8 mouse cellular contexts compared by ENCODE assay signal in the genomic region with DNA sequence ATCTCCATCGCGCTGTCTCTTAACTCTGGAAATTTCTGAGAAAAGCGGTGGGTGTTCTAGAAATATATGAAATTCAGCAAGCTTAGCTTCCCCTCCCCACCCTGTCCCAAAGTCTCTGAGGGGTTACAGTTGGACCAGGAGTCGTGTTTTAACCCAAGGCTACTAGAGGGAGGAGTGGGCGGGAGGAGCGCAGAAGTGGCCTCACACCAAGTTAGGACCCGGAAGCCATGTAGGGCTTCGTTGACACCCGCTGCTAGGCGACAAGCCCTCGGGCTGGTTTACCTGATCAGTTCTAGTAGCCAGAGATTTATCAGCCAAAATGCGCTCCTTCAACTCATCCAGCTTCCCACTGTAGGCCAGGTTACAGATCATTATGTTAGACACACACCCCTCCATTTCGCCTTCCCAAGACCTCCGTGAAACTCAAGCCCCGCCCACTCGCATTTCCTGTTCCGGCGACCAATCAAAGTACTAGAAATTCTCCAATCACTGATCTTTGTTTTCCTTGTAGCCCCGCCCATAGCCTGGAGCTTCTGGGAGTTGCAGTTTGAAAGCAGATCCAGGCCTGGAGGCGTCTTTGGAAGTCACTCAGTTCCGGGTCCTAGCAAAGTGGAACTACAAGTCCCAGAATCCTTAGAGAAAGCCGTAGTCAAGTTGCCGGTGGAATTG. TPM values are rescaled to one million over a fixed set of nuclear protein-coding genes. Genes with fewer than 3 reads are reported as not detected.
DNase-seq lines count a peak whose midpoint lies in the region; ATAC-seq and TF ChIP-seq lines count a peak whose summit lies in the region.

TSS of gene Psmd10 (minus strand) at position 457 of the 669 bp plus-strand sequence.
TSS of gene Atg4a (plus strand) at position 636 of the 669 bp plus-strand sequence.

- peak within 1 kb of the TSS; percentile 52 for H3K4me2 ChIP-seq in lung, postnatal 0 days (replicated peaks; ENCODE audit: low read depth, low read length)

- H3K9me3 ChIP-seq in hindbrain, embryonic 10.5 days, result no peaks in the 10 kb centered on the region
- H3K9me3 ChIP-seq in lung, postnatal 0 days (ENCODE audit: low read length), result no peaks in the 10 kb centered on the region

- peaks cover 42% of the 10 kb centered on the region for H3K27me3 ChIP-seq in hindbrain, embryonic 10.5 days (ENCODE audit: insufficient read depth, poor library complexity, severe bottlenecking)
- H3K27me3 ChIP-seq in lung, postnatal 0 days (replicated peaks; ENCODE audit: insufficient read depth, low read length), result no peaks in the 10 kb centered on the region

- 0 out of 2 replicates have a peak within 1 kb of the TSS, but pooled peaks have one; percentile 26 for H3K9ac ChIP-seq in lung, postnatal 0 days (replicated peaks; ENCODE audit: low read depth)

- no peaks in the 10 kb centered on the region for H3K4me1 ChIP-seq in hindbrain, embryonic 10.5 days (replicated peaks)
- no peaks in the 10 kb centered on the region for H3K4me1 ChIP-seq in lung, postnatal 0 days (ENCODE audit: insufficient read depth, low read depth, low read length)

- peak within 1 kb of the TSS; percentile 74 for H3K27ac ChIP-seq in hindbrain, embryonic 10.5 days
- no peak within 1 kb of the TSS for H3K27ac ChIP-seq in lung, postnatal 0 days (ENCODE audit: low read length)

- peak; percentile 92 for DNase-seq in MN1 (ENCODE audit: low spot score)
- peak; percentile 96 for DNase-seq in cerebellum, adult 9-10 months
- DNase-seq in hindbrain, embryonic 10.5 days (ENCODE audit: low spot score), result peak; percentile 87
- DNase-seq in layer of hippocampus, adult 9-11 months, result peak; percentile 96
- DNase-seq in lung, postnatal 0 days (ENCODE audit: low spot score), result peak; percentile 98
- DNase-seq in ovary, postnatal 14 days (ENCODE audit: low spot score), result peak; percentile 68
- peak; percentile 92 for DNase-seq in thymus, postnatal 14 days

- 20% methylated on average over 23 of the region's 23 CpGs for WGBS in hindbrain, embryonic 10.5 days
- 11% methylated on average over 23 of the region's 23 CpGs for WGBS in lung, postnatal 0 days

- H3K4me3 ChIP-seq in hindbrain, embryonic 10.5 days, result peak within 1 kb of the TSS; percentile 56
- H3K4me3 ChIP-seq in lung, postnatal 0 days (ENCODE audit: low read depth, low read length), result peak within 1 kb of the TSS; percentile 56

- TF ChIP-seq EP300 in lung, postnatal 0 days (IDR thresholded peaks at IDR 0.05), result no peak

- H3K36me3 ChIP-seq in hindbrain, embryonic 10.5 days, result 0 out of 2 replicates have a peak, but pooled peaks cover 4% of the 10 kb centered on the region
- H3K36me3 ChIP-seq in lung, postnatal 0 days (ENCODE audit: insufficient read depth, low read length), result no peaks in the 10 kb centered on the region

- no peak for TF ChIP-seq CTCF in lung, postnatal 0 days (IDR thresholded peaks at IDR 0.05)

- ATAC-seq in frontal cortex, adult (ENCODE audit: low TSS enrichment), result peak; percentile 99
- peak; percentile 99 for ATAC-seq in lung, postnatal 0 days

RNA-seq across cellular contexts. Expression of gene Psmd10, which starts in this region (rescaled TPM):
- 52.3 and 57.7 TPM in 2 replicates for polyA plus RNA-seq in hindbrain, embryonic 10.5 days (2016; fragmentation: Nextera tagmentation; extraction: Ambion mirVana)
- 37.1 and 40.5 TPM in 2 replicates for polyA plus RNA-seq in lung, postnatal 0 days (2015; fragmentation: Nextera tagmentation; extraction: Ambion mirVana)

RNA-seq across cellular contexts. Expression of gene Atg4a, which starts in this region (rescaled TPM):
- 13.5 and 15.1 TPM in 2 replicates for polyA plus RNA-seq in hindbrain, embryonic 10.5 days (2016; fragmentation: Nextera tagmentation; extraction: Ambion mirVana)
- 24.5 and 28.3 TPM in 2 replicates for polyA plus RNA-seq in lung, postnatal 0 days (2015; fragmentation: Nextera tagmentation; extraction: Ambion mirVana)
